Mouse (Mus musculus): ENCODE measurements at regions not wholly inside any gene's neighbourhood (a gene's known extent, or its start where the extent isn't known, plus 50 kb on each side); places are given as distances from the start of the nearest gene placed in this dataset.

- no peak for TF ChIP-seq CTCF (IDR thresholded peaks at IDR 0.05; ENCODE audit: low read depth)
- no peak for TF ChIP-seq EP300 (IDR thresholded peaks at IDR 0.05; ENCODE audit: low read depth)
Observed at GRCm38 (mm10) chr17:68106366-68106765, 102.4 kb upstream of the Arhgap28 start.
